Mouse (Mus musculus) leukemia stem cell, adult 10-12 weeks (primary cell): ENCODE data around the gene CN725425. TPM values are rescaled to one million over a fixed set of nuclear protein-coding genes. Genes with fewer than 3 reads are reported as not detected.

Experiments
- polyA plus RNA-seq: library from polyadenylated mRNA; stranded (reverse); fragments of >175 nt; gene quantifications from 2 replicates; pipeline ENCODE4 v1.2.3, GENCODE M21; 2012; ENCODE audit warnings: low replicate concordance

Gene CN725425
- polyA plus RNA-seq = not detected in 2 replicates

DNA sequence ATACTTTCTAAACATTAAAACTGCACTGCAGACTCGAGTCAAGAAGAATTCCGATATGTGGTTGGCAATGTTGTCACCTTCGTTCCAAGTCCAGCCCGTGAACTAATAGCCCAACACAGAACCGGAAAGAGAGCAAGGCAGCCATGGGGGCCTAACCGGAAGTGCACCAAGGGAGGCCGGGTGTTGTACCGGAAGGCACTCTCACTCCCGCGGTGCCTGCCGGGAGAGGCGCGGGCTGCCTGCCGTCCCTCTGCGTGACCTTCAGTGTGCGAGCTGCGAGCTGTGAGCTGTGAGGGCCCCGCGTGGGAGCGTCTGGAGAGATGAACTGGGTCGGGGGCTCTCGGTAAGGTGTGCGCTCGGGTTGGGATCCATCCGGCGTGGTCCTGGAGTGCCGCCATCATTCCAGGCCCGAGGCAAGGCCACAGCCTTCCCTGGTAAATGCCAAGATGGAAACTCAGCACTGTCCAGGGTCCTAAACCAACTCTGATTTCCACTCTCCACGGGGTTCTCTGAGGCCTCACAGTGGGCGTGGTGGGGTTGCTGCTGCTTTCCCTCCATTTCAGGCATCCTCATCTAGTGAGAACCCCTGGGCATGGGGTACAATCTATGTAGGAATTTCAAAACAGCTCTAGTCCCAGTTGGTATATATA lies at the start of gene CN725425:
Gene CN725425, plus strand, starts transcription at position 239 of the 650 bp plus-strand sequence.

DNA sequence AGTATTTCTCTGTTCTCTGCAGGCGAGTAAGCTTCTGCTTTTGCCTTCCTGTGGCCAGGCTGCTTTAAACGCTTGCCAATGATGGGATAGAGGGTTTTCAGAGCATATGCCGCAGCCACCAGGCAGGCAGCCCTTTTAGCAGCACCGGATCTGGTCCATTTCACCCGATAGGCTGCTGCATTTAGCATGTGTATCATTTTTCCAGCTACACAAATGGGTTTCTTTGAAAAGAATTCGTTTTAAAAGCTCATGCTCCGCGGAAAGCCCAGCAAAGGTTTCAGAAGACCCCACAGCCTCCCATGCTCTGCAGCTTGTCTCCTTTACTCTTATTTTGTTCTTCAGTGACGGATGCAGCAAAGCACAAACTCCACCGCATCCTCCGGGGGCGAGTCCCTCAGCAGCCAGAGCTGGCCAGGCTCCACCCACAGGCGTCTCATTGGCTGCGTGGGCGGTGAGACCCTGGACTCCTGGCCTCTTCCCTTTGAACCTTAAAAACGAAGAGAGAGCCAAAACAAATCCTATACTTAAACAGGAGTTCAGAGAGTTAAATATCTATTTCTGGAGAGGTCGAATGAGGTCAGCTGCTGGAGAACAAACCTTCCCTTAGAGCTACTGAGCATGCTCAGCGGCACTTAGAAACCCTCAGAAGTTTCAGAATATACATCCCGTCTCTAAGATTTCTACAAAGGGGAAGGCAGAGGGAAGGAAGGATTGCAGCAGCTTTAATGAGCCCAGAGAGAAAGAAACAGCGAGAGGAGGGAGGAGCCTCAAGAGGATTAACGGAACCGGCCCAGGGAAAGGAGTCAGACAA lies 7.7 kb upstream of the CN725425 start, which contains the start of gene Abcd2:
Gene Abcd2, minus strand, starts transcription at position 388 of the 811 bp plus-strand sequence.

Other genes starting within 250 kb of the CN725425 start
- 0.10 and 0.11 TPM in 2 replicates for gene Kif21a, start 149.5 kb upstream of the CN725425 start, polyA plus RNA-seq
- 0.03 and 0.07 TPM in 2 replicates for gene Abcd2, start 7.7 kb upstream of the CN725425 start, polyA plus RNA-seq